Mouse (Mus musculus) frontal cortex, postnatal 25 days (tissue): ENCODE measurements around the gene Ybx2.
A peak's percentile ranks its signal among the peaks of the same experiment; 100 is the strongest.
"Not testable (repeated sequence)": the region's sequence is repeated elsewhere in the genome, so short reads cannot be mapped to it uniquely, and the experiment has no call there.

Experiments used
- DNase-seq, 2 experiments: peaks; one replicate each; pipeline ENCODE4 v3.0.0; 2022; ENCODE audit warnings: low spot score in 2 of 2

Gene Ybx2

DNA sequence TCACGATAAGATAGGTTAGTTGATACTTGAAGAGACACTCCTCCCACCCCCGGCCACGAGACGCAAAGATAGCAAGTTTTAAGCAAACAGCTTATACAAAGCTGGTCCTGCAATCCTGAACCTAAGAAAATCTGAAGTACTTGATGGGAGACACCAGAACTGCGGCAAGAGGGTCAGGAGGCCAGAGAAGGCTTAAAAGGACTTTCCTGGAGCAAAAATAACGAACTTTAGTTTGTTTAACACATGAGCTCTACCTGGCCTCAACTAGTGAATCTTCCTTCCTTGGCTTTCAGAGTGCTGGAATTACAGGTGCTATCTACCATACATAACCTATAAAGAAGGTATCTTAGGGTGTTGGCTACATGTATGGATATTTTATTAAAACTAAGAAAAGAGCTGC lies 915 bp upstream of the Ybx2 start:
- DNase-seq, result no peak

DNA sequence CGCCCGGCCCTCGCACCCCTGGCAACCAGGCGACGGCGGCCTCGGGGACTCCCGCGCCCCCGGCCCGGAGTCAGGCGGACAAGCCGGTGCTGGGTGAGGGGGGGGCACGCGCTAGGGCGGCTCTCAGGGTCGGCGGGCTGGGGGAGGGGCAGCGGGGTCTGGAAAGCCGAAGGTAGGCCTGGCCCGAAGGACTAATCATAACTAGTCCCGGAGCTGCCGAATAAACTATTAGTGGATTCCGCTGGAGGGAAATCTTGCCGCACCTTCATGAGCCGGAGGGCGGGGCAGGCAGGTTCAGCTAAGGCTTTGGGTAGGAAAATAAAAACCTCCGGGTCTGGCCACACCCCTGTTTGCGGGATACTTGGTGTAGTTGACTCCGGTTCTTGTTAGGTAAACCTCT lies 560 bp downstream of the Ybx2 start:
- DNase-seq, result no peak

- no peak for DNase-seq
These were observed 1.2 kb downstream of the Ybx2 start for GRCm38 (mm10) chr11:69936714-69937347.

DNA sequence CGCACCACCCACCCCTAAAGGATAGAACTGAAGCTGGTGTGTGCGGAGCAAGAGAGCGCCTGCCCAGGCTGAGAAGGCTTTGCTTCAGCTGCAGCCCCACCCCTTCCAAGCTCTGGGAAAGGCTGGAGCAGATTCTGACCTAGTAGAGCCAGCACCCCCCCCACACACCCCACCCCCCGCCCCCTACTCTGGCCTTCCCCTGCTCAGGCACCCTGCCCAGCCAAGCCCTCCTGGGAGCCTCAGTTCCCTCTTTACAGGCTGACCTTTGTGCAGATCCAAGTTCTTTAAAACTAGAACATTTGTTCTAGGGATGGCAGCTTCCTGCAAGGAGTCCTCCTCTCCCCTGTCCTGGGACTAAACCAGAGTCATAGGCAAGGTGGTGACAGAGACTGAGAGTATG lies 1.8 kb downstream of the Ybx2 start:
- no peak for DNase-seq

- no peak for DNase-seq
These were observed 2.2 kb downstream of the Ybx2 start for GRCm38 (mm10) chr11:69937834-69938233.

DNA sequence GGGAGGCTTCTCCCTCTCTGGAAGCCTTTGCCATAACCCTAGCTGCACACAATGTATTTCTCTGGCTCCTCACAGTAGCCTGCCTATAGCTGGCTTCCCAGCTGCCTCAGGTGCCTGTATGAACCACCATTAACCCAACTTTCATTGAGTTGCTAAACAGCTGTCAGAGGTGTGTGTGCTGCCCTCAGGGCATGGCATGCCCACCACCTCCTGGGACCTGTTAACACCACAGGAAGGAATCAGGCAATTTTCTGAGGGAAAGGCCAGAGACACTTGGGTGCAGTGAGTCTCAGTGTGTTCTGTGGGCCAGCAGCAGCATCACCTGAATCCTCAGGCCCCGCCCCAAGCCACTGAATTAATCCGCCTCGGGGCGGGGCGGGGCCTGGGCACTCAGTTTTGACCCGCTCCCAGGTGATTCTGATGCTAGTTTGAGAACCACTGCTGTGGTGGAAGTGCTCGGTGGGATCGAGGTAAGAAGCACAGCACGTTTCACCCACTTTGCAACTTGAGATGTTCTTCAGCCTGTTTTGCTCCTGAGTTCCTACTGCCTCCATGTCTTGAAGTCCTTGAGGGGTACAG lies 2.9 kb downstream of the Ybx2 start:
- DNase-seq, result no peak

GRCm38 (mm10) chr11:69939181-69939580 lies 3.6 kb downstream of the Ybx2 start:
- DNase-seq, result no peak

- no peak for DNase-seq
These were observed 4.1 kb downstream of the Ybx2 start for GRCm38 (mm10) chr11:69939731-69940130.

DNA sequence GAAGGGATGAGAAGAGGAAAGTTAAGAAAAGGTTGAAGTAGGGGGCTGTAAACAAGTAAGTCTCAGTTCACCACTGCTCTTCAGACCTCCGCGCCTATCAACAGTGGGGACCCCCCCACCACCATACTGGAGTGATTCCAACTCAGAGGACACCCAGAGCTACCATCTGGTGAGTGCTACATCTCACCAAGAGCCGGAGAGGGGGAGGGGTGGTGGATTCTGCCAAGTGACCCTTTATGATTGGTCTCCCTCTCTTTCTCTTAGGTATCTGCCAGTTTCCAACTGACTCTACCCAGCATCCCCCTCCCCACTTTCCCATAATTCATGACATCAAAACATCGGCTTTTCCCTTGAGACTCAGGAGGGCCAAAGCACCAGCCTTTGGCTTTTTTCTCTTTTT lies 5.4 kb downstream of the Ybx2 start:
- no peak for DNase-seq

DNA sequence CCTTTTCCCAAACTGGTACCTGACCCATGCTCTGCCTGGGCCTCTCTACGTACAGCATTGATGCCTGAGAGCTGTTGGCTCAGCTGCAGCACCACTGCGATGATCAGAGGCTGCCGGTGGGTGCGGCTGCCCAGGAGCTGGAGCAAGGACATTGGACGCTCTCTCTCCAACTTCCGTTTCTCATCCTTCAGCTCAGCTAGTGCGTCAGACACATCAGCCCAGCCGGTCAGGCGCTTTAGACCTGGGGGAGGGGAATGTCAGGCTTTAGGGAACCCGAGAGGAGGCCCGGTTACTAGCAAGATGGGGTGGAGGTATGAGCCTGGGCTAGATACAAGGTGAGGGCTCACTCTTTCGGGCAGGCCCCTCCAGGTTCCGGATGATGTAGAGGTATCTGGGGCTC lies 9.6 kb downstream of the Ybx2 start:
- no peak for DNase-seq

DNA sequence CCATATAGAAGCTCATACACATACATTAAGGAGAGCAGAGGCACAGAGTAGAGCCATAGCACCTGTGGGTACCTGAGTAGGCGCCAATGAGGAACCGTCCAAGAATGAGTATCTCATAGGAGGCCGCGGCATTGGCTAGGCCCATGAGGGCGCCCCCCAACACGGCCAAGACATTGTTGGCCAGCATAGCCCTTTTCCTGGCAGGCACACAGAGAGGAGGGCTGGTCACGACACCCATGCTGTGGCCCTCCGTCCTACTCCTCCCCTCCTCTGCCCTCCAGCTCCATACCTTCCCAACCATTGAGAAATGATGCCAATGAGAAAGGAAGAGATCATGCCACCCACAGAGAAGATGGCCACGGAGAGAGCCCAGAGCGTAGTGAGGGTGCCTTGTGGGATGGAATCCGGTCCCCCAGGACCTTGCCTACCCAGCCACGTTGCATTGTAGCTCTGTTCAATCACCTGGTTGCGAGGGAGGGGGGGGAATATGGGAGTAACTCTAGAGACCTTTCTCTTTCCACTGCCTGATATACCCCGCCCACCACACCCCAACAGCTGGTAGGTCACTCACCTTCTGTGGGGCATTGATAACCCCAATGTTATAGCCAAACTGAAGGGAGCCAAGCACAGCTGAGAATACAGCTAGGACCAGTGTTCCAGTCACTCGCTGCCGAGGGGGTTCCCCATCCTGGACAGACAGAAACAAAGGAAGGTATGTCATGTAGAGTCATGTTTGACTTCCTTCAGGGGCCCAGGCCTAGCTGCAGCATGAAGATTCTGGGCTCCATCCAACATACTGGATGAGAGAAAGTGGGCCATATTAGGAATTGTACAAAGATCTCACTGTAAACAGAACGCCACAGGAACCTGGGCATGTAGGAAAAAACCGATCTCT lies 10.6 kb downstream of the Ybx2 start:
- no peak for DNase-seq

- DNase-seq, result no peak
These were observed 11.9 kb downstream of the Ybx2 start for GRCm38 (mm10) chr11:69947337-69948065.

GRCm38 (mm10) chr11:69948066-69948762 lies 12.6 kb downstream of the Ybx2 start, which contains the start of gene Slc2a4:
Slc2a4 (minus strand) TSS chr11:69948188.
- DNase-seq, result peak in 1 of 2 experiments; percentile 26

GRCm38 (mm10) chr11:69948763-69949150 lies 13.2 kb downstream of the Ybx2 start:
- DNase-seq, result peak; percentile 59 to 61

- DNase-seq, result no peak
These were observed 15.3 kb downstream of the Ybx2 start for GRCm38 (mm10) chr11:69950807-69951459.

DNA sequence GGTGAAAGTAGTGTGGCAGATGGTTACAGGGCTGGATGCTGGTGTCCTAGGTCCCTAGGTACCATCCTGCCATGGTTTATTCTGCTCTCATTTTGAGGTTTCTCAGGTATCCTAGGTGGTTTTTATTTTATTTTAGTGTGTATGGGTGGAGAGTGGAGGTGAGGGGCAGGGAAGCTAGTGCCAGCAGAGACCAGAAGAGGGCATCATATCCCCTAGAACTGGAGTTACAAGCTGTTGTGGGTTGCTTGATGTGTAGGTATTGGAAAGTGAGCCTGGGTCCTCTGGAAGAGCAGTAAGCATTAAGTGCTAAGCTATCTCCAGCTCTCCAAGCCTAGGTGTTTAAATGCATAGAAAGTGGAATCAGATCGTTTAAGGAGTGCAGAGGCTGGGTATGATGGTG lies 16.7 kb downstream of the Ybx2 start:
- DNase-seq, result no peak

DNA sequence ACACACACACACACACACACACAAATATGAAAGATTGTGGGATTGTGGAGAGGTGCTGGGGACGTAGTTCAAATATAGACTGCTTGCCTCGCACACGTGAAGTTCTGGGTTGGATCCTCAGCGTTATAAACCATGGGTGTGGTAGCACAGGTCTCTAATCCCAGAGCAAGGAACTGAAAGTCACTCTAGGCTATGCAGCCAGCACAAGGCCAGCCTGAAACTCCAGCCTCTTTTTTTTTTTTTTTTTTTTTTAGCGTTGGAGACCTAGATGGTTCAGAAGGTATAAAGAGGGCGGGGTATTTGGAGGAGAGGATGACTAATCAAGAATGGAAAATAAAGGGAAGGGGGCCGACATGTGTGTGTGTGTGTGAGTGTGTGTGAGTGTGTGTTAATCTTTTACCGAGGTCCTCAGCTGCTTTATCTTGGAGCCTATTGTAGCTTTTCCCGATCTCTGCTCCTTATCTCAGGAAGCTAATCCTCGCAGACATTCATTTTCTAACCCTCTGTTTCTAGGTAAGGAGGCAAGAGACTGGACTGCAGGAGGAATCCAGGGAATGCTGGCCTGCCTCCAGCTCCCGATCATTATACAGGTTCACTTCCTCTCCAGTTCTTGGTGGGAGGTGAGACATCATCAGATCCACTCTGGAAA lies 17.8 kb downstream of the Ybx2 start:
- DNase-seq, result no peak

DNA sequence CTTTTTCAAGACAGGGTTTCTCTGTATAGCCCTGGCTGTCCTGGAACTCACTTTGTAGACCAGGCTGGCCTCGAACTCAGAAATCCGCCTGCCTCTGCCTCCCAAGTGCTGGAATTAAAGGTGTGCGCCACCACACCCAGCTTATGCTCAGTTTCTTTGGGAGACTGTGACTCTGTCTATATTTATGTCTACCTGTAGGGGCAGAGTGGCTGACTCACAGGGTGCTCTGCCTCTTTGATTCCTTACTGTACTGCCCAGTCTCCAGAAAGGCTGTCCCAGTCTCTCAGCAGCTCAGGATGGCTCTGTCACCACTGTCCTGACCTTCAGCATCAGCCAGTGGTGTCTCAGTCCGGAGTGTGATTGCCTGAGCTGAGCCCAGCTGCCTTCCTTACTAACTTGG lies 20.0 kb downstream of the Ybx2 start:
- DNase-seq, result not testable (repeated sequence)

DNA sequence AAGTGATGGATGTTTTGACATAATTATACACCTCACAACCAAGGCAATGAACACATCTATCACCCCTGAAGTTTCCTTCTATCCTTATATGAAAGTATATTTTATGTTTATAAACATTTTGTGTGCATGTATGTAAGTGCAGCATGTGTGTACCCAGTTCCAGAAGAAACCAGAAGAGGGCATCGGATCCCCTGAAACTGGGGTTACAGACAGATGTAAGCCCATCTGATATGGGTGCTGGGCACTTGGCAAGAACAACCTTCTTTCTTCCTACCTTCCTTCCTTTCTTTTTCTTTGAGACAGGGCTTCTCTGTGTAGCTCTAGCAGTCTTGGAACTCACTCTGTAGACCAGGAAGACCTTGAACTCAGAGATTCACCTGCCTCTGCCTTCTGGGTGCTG lies 20.6 kb downstream of the Ybx2 start:
- no peak for DNase-seq

DNA sequence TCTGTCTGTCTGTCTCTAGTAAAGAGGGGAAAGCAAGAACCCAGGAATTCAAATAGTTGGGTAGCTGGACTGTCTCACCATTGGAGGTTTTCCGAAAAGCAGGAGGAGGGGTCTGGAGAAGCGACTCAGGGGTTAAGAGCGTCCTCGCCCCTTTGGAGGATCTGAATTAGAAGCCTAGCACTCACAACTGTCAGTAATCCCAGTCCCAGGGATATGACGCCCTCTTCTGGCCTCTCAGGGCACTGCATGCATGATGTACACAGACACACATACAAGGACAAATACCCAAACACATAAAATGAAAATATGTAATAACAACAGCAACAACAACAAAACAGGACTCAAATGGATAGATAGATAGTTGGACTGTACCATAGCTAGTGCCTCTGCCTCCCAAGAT lies 25.0 kb downstream of the Ybx2 start:
- DNase-seq, result no peak

- DNase-seq, result no peak
These were observed 26.2 kb downstream of the Ybx2 start for GRCm38 (mm10) chr11:69961841-69962240.
